Mouse (Mus musculus): ENCODE measurements around the gene Arl6ip4.

Arl6ip4 gene

GRCm38 (mm10) chr5:124095077-124095581, 20.8 kb upstream of the Arl6ip4 start:
- DNase-seq: no peak

- DNase-seq: peak; percentile 96
These were observed 20.2 kb upstream of the Arl6ip4 start, which contains the start of gene Abcb9 for GRCm38 (mm10) chr5:124095596-124096232. Gene Abcb9, minus strand, starts transcription at chr5:124095798.

- DNase-seq: no peak
These were observed 17.0 kb upstream of the Arl6ip4 start for GRCm38 (mm10) chr5:124098923-124099322.

- no peak for DNase-seq
These were observed 15.5 kb upstream of the Arl6ip4 start for GRCm38 (mm10) chr5:124100128-124101044.

GRCm38 (mm10) chr5:124102326-124102725, 13.6 kb upstream of the Arl6ip4 start:
- no peak for DNase-seq

- DNase-seq: no peak
These were observed 12.9 kb upstream of the Arl6ip4 start for GRCm38 (mm10) chr5:124103020-124103419.

GRCm38 (mm10) chr5:124103552-124103951, 12.3 kb upstream of the Arl6ip4 start:
- no peak for DNase-seq

- peak; percentile 38 for DNase-seq
These were observed 4.7 kb upstream of the Arl6ip4 start for GRCm38 (mm10) chr5:124111077-124111741.

- DNase-seq: peak; percentile 96
These were observed 4.0 kb upstream of the Arl6ip4 start, which contains the start of gene Ogfod2 for GRCm38 (mm10) chr5:124111742-124112497. Gene Ogfod2, plus strand, starts transcription at chr5:124112297.

GRCm38 (mm10) chr5:124112531-124112930, 3.4 kb upstream of the Arl6ip4 start:
- no peak for DNase-seq

GRCm38 (mm10) chr5:124113030-124113429, 2.9 kb upstream of the Arl6ip4 start:
- peak; percentile 74 for DNase-seq

- no peak for DNase-seq
These were observed 1.4 kb upstream of the Arl6ip4 start for GRCm38 (mm10) chr5:124114276-124115025.

GRCm38 (mm10) chr5:124115531-124115930, 358 bp upstream of the Arl6ip4 start:
- no peak for DNase-seq

GRCm38 (mm10) chr5:124119204-124119603, 3.3 kb downstream of the Arl6ip4 start:
- DNase-seq: no peak

- DNase-seq: no peak
These were observed 6.5 kb downstream of the Arl6ip4 start for GRCm38 (mm10) chr5:124122357-124122756.

- DNase-seq: no peak
These were observed 9.2 kb downstream of the Arl6ip4 start for GRCm38 (mm10) chr5:124125093-124125492.

- no peak for DNase-seq
These were observed 18.4 kb downstream of the Arl6ip4 start for GRCm38 (mm10) chr5:124134261-124134660.

GRCm38 (mm10) chr5:124138066-124138465, 22.2 kb downstream of the Arl6ip4 start:
- no peak for DNase-seq

- no peak for DNase-seq
These were observed 33.1 kb downstream of the Arl6ip4 start for GRCm38 (mm10) chr5:124149028-124149427.

- DNase-seq: no peak
These were observed 35.0 kb downstream of the Arl6ip4 start for GRCm38 (mm10) chr5:124150895-124151294.

GRCm38 (mm10) chr5:124152734-124153133, 36.8 kb downstream of the Arl6ip4 start:
- no peak for DNase-seq

GRCm38 (mm10) chr5:124155943-124156342, 40.1 kb downstream of the Arl6ip4 start:
- no peak for DNase-seq
